Mouse (Mus musculus) megakaryocyte, embryonic 14.5 days (primary cell): Measurements from ENCODE around the gene Pecr.
"Not testable (repeated sequence)": the region's sequence is repeated elsewhere in the genome, so short reads cannot be mapped to it uniquely, and the experiment has no call there.

Experiments used
- FLI1 ChIP-seq: IDR thresholded peaks from 2 replicates; pipeline ENCODE4 v1.6.1; 2012; ENCODE audit warnings: low read length, inconsistent platforms, mixed read lengths
- GATA1 ChIP-seq: IDR thresholded peaks from 3 replicates; pipeline ENCODE4 v1.6.1; 2012; ENCODE audit warnings: mixed read lengths, low read length, inconsistent platforms, borderline replicate concordance

DNA sequence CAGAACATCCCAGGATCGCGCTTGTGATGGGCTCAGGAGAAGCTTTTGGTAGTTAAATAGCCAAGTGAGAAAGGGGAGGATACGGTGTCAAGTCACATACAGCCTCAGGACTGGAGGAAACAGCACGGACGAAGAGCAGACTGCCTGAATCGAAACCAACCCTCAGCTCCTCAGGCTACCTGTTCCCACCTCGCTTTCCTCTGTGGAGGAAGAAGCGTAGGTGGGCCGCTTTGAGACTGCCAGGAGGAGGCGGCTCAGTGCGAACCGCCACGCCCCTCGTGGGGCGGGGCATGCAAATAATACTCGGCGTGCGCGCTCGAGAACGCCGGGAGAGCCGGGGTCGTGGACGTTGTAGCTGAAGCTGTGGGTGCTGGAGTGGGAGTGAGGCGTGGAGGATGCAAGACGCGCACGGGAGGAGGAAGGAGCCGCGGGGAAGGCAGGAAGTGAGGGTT lies 58.4 kb downstream of the Pecr start:
- not testable (repeated sequence) for TF ChIP-seq GATA1, FLI1
